Mouse (Mus musculus) lung, adult 2 months (tissue): ENCODE measurements at regions not wholly inside any gene's neighbourhood (a gene's known extent, or its start where the extent isn't known, plus 50 kb on each side); places are given as distances from the start of the nearest gene placed in this dataset.

Source experiments
- CTCF ChIP-seq: fragments of 200-500 bp; IDR thresholded peaks from 2 replicates; pipeline ENCODE4 v1.5.1; 2011; ENCODE audit warnings: mild to moderate bottlenecking, low read length, control low read depth; ENCODE audit not compliant: insufficient read depth
- POLR2A ChIP-seq: fragments of 200-500 bp; IDR thresholded peaks from 2 replicates; pipeline ENCODE4 v1.6.1; 2011; ENCODE audit warnings: low read depth, mild to moderate bottlenecking, control low read depth, low read length, borderline replicate concordance; ENCODE audit errors: extremely low read depth

DNA sequence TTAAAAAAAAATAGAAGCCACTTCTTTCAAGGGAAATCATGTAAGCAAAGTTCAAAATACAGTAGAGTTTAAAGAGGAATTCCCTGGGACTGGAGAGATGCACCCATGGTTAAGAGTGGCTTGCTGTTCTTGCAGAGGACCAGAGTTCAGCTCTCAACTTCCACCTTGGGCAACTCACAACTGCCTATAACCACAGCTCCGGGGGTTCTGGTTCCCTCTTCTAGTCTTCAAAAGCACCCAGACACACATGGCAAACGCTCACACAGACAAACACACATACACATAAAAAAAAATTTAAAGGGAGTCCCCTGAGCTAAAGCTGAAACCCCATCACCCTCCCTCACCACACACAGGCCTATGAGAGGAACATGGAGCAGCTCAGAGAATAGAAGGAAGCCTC is 192.4 kb upstream of the Id2 start:
- TF ChIP-seq POLR2A (no peak), CTCF (no peak)
